Mouse (Mus musculus) spleen, adult 18-20 months (tissue): ENCODE data around the gene Spint2.

Experiments
- DNase-seq, 2 experiments: peaks; one replicate each; pipeline ENCODE4 v3.0.0; 2022; ENCODE audit warnings: mixed read lengths in 2 of 2

The Spint2 gene

DNA sequence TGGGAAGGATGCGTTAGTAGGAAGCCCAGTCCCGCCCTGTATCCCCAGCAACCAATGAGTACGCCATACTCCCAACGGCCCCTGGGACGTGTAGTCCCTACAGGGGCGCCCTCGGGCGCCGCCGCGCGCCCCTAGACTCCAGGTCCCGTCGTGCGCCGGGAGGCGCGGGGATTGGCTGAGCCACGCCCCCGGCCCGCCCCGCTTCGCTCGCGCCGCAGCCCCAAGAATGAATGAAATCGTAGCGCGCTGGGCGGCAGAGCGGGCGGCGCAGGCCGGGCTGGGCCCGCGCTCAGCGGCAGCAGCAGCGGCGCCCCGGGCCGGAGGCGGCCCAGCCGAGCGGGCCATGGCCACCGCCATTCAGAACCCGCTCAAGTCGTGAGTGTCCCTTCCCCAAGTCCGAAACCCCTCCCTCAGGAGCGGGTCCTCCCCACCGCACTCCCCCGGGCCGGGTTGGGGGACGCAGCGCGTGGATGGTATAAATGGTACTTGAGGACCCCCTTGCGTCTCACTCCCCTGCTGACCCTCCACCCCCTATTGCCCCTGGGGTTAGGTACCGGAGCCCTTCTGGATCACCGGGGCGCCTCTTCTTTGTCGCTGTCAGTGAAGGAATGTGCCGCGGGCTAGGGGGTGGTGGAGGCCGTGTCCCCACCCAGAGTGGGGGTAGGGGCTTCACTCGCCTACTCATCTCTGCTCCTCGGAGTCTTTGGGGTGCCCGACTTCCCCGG, 22.2 kb upstream of the Spint2 start, which contains the start of gene Dpf1:
Gene Dpf1, plus strand, starts transcription at position 214 of the 725 bp plus-strand sequence.
- peak in 1 of 2 experiments; percentile 22 for DNase-seq

DNA sequence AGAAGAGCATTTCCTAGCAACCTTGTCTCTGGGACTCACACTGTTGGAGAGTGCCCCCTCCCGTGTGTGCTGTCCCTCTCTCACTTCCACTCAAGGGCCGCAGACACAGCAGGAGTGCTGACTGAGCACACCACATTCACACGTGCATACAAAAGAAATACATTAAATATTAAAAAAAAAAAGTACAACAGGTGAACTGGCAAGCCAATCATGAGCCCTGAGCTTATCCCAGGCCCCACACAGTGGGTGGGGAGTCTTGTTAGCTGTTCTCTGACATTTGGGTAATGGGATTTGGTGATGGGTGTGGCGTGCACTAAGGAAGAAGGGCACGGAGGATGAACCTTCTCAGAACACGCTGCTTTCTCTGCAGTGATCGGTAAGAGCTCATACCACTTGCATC, 20.9 kb upstream of the Spint2 start:
- DNase-seq, result no peak

- peak in 1 of 2 experiments; percentile 58 for DNase-seq
Observed at GRCm38 (mm10) chr7:29301127-29301566, 19.4 kb upstream of the Spint2 start.

- peak in 1 of 2 experiments; percentile 46 for DNase-seq
Observed at GRCm38 (mm10) chr7:29296998-29297397, 15.3 kb upstream of the Spint2 start.

- DNase-seq, result no peak
Observed at GRCm38 (mm10) chr7:29295861-29296647, 14.3 kb upstream of the Spint2 start.

- no peak for DNase-seq
Observed at GRCm38 (mm10) chr7:29294111-29294761, 12.5 kb upstream of the Spint2 start.

- no peak for DNase-seq
Observed at GRCm38 (mm10) chr7:29293131-29294065, 11.7 kb upstream of the Spint2 start.

DNA sequence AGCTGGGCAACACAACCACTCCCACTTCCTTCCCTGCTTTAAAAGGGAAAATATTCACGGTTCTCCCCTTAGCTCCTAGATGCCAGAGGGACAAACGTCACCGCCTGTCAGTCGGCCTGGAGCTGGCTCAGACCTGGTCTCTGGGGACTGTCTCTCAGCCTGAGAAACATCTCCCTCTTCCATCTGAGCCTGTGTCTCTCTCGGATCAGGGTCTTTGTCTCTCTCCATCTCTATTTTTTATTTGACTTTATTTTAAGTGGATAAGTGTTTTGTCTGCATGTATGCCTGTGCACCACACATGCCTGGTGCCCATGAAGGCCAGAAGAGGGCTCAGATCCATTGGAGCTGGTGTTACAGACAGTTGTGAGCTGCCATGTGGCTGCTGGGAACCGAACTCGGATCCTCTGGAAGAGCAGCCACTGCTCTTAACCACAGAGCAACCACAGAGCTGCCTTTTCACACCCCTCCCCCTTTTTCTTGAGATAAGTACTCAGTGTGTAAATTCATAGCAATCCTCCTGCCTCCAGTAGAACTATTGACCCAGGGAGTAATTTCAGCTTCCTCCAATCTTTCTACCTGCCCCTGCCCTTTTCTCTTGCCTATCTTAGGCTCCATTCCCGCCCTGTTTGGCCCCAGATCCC, 10.9 kb upstream of the Spint2 start:
- no peak for DNase-seq

DNA sequence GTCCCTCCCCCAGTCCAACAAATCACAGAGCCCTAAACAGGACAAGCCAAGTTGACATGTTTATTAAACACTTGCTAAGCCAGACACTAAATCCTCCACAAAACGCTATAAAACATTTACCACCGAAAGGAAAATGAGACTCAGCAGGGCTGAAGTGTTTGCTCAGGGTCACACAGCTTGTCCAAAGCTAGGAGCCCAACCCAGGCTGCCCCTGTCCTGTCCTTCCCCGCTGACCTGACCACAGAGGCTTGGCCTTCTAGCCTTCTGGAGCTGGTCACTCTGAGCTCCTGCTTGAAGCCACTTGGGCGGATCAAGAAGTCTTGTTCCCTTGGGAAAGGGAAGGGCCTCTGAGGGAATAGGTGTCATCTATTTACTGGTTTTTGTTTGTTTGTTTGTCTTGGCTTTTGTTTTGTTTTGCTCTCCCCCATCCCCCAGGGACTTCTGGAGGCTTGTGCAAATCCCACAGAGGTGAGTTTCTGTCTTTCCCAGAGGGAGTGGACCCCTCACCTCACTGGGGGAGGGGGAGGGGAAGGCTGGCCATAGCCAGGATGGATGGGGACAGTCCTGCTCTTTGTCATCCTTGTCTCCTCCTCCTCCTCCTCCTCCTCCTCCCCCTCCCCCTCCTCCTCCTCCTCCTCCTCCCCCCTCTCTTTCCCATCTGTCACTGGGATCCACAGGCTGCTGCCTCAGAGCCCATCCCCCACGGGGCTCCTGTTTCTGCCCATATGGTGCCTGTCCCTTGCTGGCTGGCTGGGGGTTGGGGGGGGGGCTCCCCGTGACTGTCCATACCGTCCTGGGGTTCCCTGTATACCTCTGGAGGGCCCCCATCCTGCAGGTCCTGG, 10.1 kb upstream of the Spint2 start:
- DNase-seq, result no peak

DNA sequence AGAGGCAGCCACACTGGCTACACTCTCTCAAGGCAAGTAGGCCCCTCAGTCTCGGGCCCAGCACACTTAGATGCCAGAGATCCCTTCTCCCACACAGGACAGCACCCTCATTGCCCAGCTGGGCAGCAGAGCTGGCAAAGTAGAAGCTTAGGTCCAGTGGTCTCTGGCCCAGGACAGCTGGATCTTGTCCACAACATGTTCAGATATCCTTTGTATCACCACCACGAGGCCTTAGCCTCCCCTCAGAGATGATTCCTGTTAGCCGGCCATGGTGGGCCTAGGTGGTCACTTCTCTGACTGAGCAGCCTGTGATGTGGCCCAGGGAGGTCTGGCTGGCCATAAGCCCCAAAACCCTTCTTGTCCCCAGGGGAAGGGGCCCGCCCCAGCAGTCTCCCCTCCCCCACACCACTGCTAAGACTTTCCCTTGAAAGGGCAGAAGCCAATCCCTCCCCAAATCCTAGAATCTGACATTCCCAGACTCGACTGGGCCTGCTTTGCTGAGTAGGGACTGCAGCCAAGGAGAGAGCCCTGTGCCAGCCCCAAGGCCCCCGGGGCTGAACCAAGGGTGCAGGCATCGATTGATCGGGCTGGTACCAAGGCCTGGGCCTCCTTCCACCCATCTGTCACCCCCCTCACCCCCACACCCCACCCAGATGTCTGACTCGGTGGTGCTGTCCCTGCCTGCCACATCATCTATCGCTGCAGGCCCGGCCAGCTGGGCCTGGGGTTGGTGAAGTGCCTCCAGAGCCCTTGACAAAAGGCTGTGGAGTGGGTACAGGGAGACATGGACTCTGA, 9.2 kb upstream of the Spint2 start:
- DNase-seq, result no peak

- DNase-seq, result no peak
Observed at GRCm38 (mm10) chr7:29289856-29290255, 8.1 kb upstream of the Spint2 start.

GRCm38 (mm10) chr7:29288942-29289638, 7.4 kb upstream of the Spint2 start, which contains the start of gene Ppp1r14a:
Ppp1r14a (plus strand) TSS chr7:29289308.
- peak; percentile 46 to 75 for DNase-seq

GRCm38 (mm10) chr7:29288079-29288478, 6.4 kb upstream of the Spint2 start:
- DNase-seq, result no peak

DNA sequence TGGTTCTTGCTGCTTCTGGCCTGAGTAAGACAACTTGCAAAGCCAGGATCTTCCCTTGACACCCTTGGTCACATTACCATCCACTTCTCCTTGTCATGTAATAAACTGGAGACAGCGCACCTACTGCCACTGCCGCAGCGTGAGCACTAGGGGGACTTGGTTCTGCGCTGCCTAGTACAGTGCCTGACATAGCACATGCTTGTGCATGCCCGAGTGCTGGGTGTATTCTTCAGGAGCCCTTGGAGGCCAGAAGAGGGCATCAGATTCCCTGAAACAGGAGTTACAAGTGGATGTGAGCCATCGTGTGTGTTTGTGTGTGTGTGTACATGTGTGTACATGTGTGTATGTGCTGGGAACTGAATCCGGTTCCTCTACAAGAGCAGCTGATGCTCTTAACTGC, 5.8 kb upstream of the Spint2 start:
- no peak for DNase-seq

DNA sequence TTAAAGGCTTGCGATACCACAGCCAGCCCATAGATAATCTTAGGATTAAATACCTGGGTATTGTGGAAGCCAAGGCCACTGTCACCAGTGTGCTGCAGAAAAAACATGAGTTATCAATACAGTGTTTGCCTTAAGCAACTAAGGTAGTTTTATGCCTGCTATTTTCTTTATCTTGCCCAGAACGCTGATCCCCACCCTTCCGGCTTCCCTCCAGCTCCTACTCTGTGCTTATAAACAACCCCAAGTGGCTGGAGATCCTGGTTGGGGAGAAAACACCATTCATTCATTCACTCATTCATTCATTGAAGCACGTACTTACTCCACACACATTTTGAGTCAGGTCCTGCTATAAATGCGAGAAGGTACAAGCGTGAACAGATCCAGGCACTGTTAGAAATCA, 2.8 kb upstream of the Spint2 start:
- no peak for DNase-seq

DNA sequence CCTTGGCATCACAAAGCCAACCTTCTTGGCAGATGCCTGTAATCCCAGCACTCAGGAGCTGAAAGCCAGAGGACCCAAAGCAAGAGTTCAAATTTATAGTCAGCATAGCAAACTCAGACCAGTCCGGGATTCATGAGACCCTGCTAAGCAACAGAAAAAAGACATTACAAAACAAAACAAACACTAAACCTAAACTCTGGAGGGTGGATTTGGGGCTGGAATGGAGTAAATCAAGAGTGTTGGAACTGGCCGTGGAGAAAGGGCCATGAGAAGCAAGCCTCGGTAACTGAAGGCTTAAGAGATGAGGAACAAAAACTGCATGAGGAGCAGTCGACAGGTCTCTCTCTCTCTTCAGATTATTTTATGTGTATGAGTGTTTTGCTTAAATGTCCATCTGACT, 2.2 kb upstream of the Spint2 start:
- DNase-seq, result no peak

GRCm38 (mm10) chr7:29282074-29282554, 402 bp upstream of the Spint2 start:
- DNase-seq, result no peak

DNA sequence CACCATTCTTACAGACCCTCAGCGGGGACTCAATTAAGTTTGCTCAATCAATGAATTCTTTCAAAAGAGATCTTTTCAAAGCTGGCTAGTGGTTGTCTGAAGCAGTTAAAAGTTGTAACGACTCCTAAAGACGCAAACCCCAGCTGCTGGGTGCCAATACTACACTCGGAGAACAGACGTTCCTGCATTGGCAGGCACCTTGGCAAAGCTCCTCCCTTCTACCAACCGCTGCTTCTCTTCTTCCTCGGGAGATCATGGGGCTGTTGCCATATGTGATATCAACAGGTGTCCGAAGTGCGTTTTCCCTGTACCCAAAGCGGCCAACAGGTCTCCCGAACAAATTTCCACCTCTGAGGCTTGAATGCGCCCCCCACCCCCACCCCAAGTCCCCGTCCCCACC, 911 bp downstream of the Spint2 start:
- DNase-seq, result no peak

GRCm38 (mm10) chr7:29279924-29280323, 1.8 kb downstream of the Spint2 start:
- no peak for DNase-seq
